Mouse (Mus musculus) heart, embryonic 14.5 days (tissue): ENCODE data around the gene Tmem183a. TPM values are rescaled to one million over a fixed set of nuclear protein-coding genes. Genes with fewer than 3 reads are reported as not detected.
A peak's percentile ranks its signal among the peaks of the same experiment; 100 is the strongest.

Experiments used
- ATAC-seq: fragments of 200-750 bp; cut with Nextera tagmentation; 2 replicates; pipeline ENCODE4 v1.8.0; 2017; ENCODE audit warnings: low read depth, moderate TSS enrichment; ENCODE audit not compliant: insufficient number of reproducible peaks, insufficient read depth, low FRiP score
- H3K27ac ChIP-seq, 2 experiments: fragments of 200-500 bp in 1 of 2; fragments of 300-500 bp in 1 of 2; sonication (generic) in 1 of 2; replicated peaks in 1 of 2; 2 replicates each; pipeline ENCODE4 v1.5.1; 2012 to 2014; ENCODE audit warnings: low read depth in 2 of 2, low read length in 2 of 2, control low read depth in 1 of 2, mild to moderate bottlenecking in 1 of 2, mixed read lengths in 1 of 2; ENCODE audit not compliant: control insufficient read depth in 1 of 2, insufficient read depth in 1 of 2
- H3K27me3 ChIP-seq: fragments of 300-500 bp; sonication (generic); 2 replicates; pipeline ENCODE4 v1.6.1; 2014; ENCODE audit warnings: mild to moderate bottlenecking, low read length, control low read depth; ENCODE audit not compliant: control insufficient read depth, insufficient read depth
- H3K36me3 ChIP-seq: fragments of 300-500 bp; sonication (generic); 2 replicates; pipeline ENCODE4 v1.6.1; 2014; ENCODE audit warnings: mild to moderate bottlenecking, control low read depth, low read length, mixed read lengths; ENCODE audit not compliant: control insufficient read depth, insufficient read depth
- H3K4me1 ChIP-seq, 2 experiments: fragments of 200-500 bp in 1 of 2; fragments of 300-500 bp in 1 of 2; sonication (generic) in 1 of 2; 2 replicates each; pipeline ENCODE4 v1.6.1; 2012 to 2014; ENCODE audit warnings: low read length in 2 of 2, control low read depth in 1 of 2, mixed read lengths in 1 of 2; ENCODE audit not compliant: control insufficient read depth in 2 of 2, insufficient read depth in 2 of 2
- H3K4me2 ChIP-seq: fragments of 300-500 bp; sonication (generic); 2 replicates; pipeline ENCODE4 v1.6.1; 2014; ENCODE audit warnings: mild to moderate bottlenecking, low read length
- H3K4me3 ChIP-seq, 2 experiments: fragments of 200-500 bp in 1 of 2; fragments of 300-500 bp in 1 of 2; sonication (generic) in 1 of 2; 2 replicates each; pipeline ENCODE4 v1.5.1; 2012 to 2014; ENCODE audit warnings: low read length in 2 of 2, mild to moderate bottlenecking in 2 of 2, control low read depth in 1 of 2, low read depth in 1 of 2, moderate library complexity in 1 of 2; ENCODE audit not compliant: control insufficient read depth in 1 of 2, insufficient read depth in 1 of 2
- H3K9ac ChIP-seq: fragments of 300-500 bp; sonication (generic); 2 replicates; pipeline ENCODE4 v1.6.1; 2014; ENCODE audit warnings: mild to moderate bottlenecking, low read length
- H3K9me3 ChIP-seq: fragments of 300-500 bp; sonication (generic); 2 replicates; pipeline ENCODE4 v1.6.1; 2016; ENCODE audit warnings: low read length, control low read depth; ENCODE audit not compliant: control insufficient read depth
- WGBS: fragments of 180-500 bp; shearing (Covaris S2); extraction: QIAGEN DNeasy Blood & Tissue Kit; methylation state at CpG from one replicate; pipeline ENCODE4 v1.1.7; 2014; 5-methylcytosine and 5-hydroxymethylcytosine counted together
- polyA plus RNA-seq: library from polyadenylated mRNA; unstranded; fragments of >200 nt; fragmentation: Nextera tagmentation; extraction: Ambion mirVana; gene quantifications from 2 replicates; pipeline ENCODE4 v1.2.1, GENCODE M21; 2014

Gene Tmem183a
- polyA plus RNA-seq, result 62.5 and 69.3 TPM in 2 replicates

- peaks cover 3 to 13% of the 10 kb centered on the region in 2 experiments; a peak in 3 of 4 replicates for H3K4me1 ChIP-seq
- peak within 1 kb of the TSS; percentile 73 to 95 for H3K4me3 ChIP-seq
- H3K9ac ChIP-seq, result peak within 1 kb of the TSS; percentile 88
- peak within 1 kb of the TSS; percentile 5 to 78; a peak in 3 of 4 replicates for H3K27ac ChIP-seq
- no peaks in the 10 kb centered on the region for H3K9me3 ChIP-seq
- under 1% methylated on average over 38 of the region's 38 CpGs for WGBS
- H3K4me2 ChIP-seq, result peak within 1 kb of the TSS; percentile 90
- peak; percentile 97 for ATAC-seq
- H3K27me3 ChIP-seq, result no peaks in the 10 kb centered on the region
- H3K36me3 ChIP-seq, result peaks cover 36% of the 10 kb centered on the region
These were observed at the start of gene Tmem183a for GRCm38 (mm10) chr1:134361857-134362212. Gene Tmem183a (minus strand): TSS chr1:134361979.

GRCm38 (mm10) chr1:134408080-134408479 lies 46.3 kb upstream of the Tmem183a start:
- Histone ChIP-seq H3K4me1 (peaks cover 2 to 5% of the 10 kb centered on the region in 2 experiments), H3K9ac (no peak overlapping the region), H3K36me3 (peaks cover 49% of the 10 kb centered on the region), H3K4me3 (no peak overlapping the region), H3K4me2 (no peak overlapping the region), H3K27ac (no peak overlapping the region), H3K27me3 (no peaks in the 10 kb centered on the region), H3K9me3 (no peaks in the 10 kb centered on the region)
- ATAC-seq, result no peak
- WGBS, result 89% methylated on average over 8 of the region's 8 CpGs

GRCm38 (mm10) chr1:134406414-134406771 lies 44.6 kb upstream of the Tmem183a start:
- no peak for ATAC-seq
- WGBS, result 25% methylated on average over 8 of the region's 8 CpGs
- H3K27ac ChIP-seq, result peak overlapping the region; percentile 11 to 71; a peak in 1 of 4 replicates

GRCm38 (mm10) chr1:134405509-134406413 lies 44.0 kb upstream of the Tmem183a start, which contains the start of gene Cyb5r1:
Gene Cyb5r1 (plus strand): TSS chr1:134405559.
- WGBS, result under 1% methylated on average over 43 of the region's 43 CpGs

More at GRCm38 (mm10) chr1:134406414-134406771, 44.6 kb upstream of the Tmem183a start:
- Histone ChIP-seq H3K4me1 (peaks cover 2 to 5% of the 10 kb centered on the region in 2 experiments), H3K4me3 (peak overlapping the region; percentile 65 to 70), H3K36me3 (peaks cover 39% of the 10 kb centered on the region), H3K4me2 (peak overlapping the region; percentile 69), H3K27me3 (no peaks in the 10 kb centered on the region), H3K9me3 (no peaks in the 10 kb centered on the region), H3K9ac (peak overlapping the region; percentile 86)

GRCm38 (mm10) chr1:134399735-134400134 lies 38.0 kb upstream of the Tmem183a start:
- no peak overlapping the region for H3K9ac ChIP-seq
- WGBS, result 62% methylated on average over 5 of the region's 5 CpGs

More at GRCm38 (mm10) chr1:134405509-134406413, 44.0 kb upstream of the Tmem183a start, which contains the start of gene Cyb5r1:
- peak; percentile 97 for ATAC-seq
- Histone ChIP-seq H3K9me3 (no peaks in the 10 kb centered on the region), H3K4me1 (peaks cover 2 to 5% of the 10 kb centered on the region in 2 experiments), H3K27me3 (no peaks in the 10 kb centered on the region), H3K36me3 (peaks cover 33% of the 10 kb centered on the region), H3K9ac (peak within 1 kb of the TSS; percentile 86), H3K4me2 (peak within 1 kb of the TSS; percentile 69), H3K4me3 (peak within 1 kb of the TSS; percentile 65 to 70), H3K27ac (peak within 1 kb of the TSS; percentile 11 to 71)

GRCm38 (mm10) chr1:134398210-134398609 lies 36.4 kb upstream of the Tmem183a start:
- Histone ChIP-seq H3K4me1 (no peaks in the 10 kb centered on the region), H3K36me3 (no peaks in the 10 kb centered on the region), H3K9me3 (peaks cover 3% of the 10 kb centered on the region; the same call in 1 of the 2 replicates), H3K4me3 (no peak overlapping the region), H3K27me3 (no peaks in the 10 kb centered on the region), H3K9ac (no peak overlapping the region), H3K27ac (no peak overlapping the region), H3K4me2 (no peak overlapping the region)
- ATAC-seq, result no peak
- WGBS, result 88% methylated on average over 12 of the region's 12 CpGs

More at GRCm38 (mm10) chr1:134399735-134400134, 38.0 kb upstream of the Tmem183a start:
- ATAC-seq, result no peak
- Histone ChIP-seq H3K27me3 (no peaks in the 10 kb centered on the region), H3K4me3 (no peak overlapping the region), H3K9me3 (peaks cover 3% of the 10 kb centered on the region; the same call in 1 of the 2 replicates), H3K27ac (no peak overlapping the region), H3K4me2 (no peak overlapping the region), H3K36me3 (no peaks in the 10 kb centered on the region), H3K4me1 (no peaks in the 10 kb centered on the region)

- H3K27ac ChIP-seq, result no peak overlapping the region
- WGBS, result 47% methylated on average over 5 of the region's 5 CpGs
- H3K4me3 ChIP-seq, result no peak overlapping the region
- H3K4me2 ChIP-seq, result no peak overlapping the region
- H3K4me1 ChIP-seq, result no peaks in the 10 kb centered on the region
- no peaks in the 10 kb centered on the region for H3K9me3 ChIP-seq
- no peak for ATAC-seq
- no peaks in the 10 kb centered on the region for H3K36me3 ChIP-seq
- H3K27me3 ChIP-seq, result no peaks in the 10 kb centered on the region
- H3K9ac ChIP-seq, result no peak overlapping the region
These were observed 32.0 kb upstream of the Tmem183a start for GRCm38 (mm10) chr1:134393827-134394226.
